Mouse (Mus musculus) heart, postnatal 4 days (tissue): ENCODE data around the gene Cnnm3. TPM values are rescaled to one million over a fixed set of nuclear protein-coding genes. Genes with fewer than 3 reads are reported as not detected.
A peak's percentile ranks its signal among the peaks of the same experiment; 100 is the strongest.

ENCODE experiments used
- DNase-seq: peaks from one replicate; pipeline ENCODE4 v3.0.0; 2021
- total RNA-seq, 2 experiments: library from RNA; stranded (reverse); gene quantifications; 2 replicates each; pipeline ENCODE4 v1.2.3; 2021

Cnnm3 gene
- total RNA-seq, 2 experiments from 2014 or later, result 14.9 to 15.7 TPM

DNA sequence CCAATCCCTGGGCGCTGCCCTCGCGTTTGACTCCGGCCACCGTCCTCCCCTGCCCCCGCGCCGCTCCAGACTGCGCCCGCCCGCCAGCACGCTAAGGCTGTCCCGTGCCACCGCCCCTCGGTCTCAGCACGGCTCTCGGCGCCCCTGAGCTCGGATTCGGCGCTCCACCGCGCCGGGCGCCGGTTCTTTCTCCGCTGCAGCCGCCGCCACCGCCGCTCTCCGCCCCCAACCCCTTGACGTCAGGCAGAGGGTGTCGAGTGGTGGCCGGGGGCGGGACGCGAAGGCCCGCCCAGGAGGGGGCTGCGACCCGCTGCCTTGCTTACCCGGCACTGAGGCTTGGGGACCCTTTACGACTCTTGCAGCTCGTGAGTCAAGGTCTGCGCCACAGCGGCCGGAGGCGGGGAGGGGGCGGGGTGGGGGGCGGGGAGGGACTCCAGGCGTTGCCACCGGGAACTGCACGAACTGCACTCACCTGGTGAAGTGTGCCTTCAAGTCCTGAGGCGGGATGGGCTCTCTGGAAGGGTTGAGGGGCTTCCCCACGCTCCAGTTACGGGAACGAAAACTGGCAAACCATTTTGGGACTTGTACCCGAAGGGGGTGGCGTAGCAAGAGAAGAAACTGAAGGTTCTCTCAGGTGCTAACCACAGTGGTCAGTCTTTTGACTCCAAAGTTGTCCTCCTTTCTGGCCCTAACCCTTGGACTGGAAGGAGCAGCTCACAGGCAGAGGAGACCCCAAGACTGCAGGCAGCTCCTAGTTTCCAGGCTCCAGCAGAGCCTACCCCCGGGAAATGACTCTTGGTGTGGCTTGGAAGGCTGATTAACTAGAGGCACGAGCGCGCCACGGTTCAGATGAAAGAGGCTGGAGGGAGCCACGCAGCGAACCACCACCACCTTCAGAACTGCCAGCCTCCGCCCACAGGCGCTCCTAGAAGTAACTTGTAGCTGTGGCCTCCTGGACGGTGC, 46.6 kb downstream of the Cnnm3 start, which contains the start of gene Sema4c:
Gene Sema4c (minus strand): TSS at position 319 of the 963 bp plus-strand sequence.
- DNase-seq, result peak; percentile 81

DNA sequence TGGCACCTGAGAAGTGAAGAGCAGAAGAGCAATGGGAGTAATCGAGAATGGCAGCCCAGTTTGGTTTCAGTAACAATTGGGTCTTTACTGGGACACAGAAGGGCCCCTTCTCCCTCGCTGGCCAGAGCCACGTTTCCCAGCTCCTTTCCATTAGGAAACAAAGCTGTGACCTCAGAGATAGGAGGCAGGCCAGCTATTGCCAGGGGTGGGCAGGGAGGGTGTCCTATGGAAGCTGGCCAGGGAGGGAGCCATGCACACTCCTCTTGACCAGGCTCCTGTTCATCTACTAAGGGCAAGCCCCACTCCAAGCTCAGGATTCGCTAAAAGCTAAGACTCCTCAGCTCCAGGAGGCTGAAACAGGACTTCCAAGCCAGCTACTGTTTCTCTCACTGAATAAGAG, 47.6 kb downstream of the Cnnm3 start:
- DNase-seq, result peak; percentile 61

- DNase-seq, result no peak
Measured at GRCm38 (mm10) chr1:36559888-36560287, 48.2 kb downstream of the Cnnm3 start.

DNA sequence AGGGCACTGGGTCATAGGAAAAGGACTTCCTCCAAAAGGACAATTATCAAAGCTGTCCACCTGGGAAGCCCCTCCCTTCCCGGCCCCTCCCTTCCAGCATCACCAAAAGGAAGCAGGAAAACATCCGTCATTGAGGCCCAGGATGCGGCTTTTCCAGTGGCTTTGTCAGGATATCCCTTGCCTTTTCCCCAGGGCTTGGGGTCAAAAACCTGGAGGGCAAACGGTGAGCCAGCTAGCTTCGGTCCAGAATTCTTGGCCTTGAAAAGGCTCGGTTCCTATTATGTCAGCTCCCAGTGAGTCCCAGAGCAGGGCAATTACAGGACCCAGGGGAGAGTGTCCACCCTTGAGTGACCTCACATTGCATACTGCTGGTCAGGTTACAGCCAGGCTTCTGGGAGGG, 49.2 kb downstream of the Cnnm3 start:
- DNase-seq, result no peak

GRCm38 (mm10) chr1:36562388-36562787, 50.7 kb downstream of the Cnnm3 start:
- no peak for DNase-seq

GRCm38 (mm10) chr1:36563197-36563596, 51.5 kb downstream of the Cnnm3 start:
- no peak for DNase-seq

GRCm38 (mm10) chr1:36563632-36564031, 52.0 kb downstream of the Cnnm3 start:
- no peak for DNase-seq

- peak; percentile 42 for DNase-seq
Measured at GRCm38 (mm10) chr1:36564101-36564500, 52.4 kb downstream of the Cnnm3 start.

DNA sequence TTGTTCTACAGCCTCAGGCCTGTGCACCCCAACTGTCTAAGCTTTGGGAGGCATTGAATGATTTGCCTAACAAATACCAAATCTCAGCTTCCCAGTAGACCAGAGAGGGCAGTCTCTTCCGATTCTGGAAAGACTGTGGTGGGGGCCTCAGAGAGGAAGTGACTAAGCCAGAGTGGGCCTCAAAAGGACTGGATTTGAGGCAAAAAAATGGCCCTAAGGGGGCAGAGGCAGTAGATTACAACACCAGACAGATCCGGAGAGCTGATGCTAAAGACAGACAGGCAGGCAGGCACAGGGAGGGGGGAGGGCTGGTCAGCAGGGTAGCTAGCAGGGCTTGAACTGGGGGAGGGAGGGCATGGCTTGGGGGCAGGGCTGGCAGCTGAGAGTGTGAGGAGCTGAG, 54.8 kb downstream of the Cnnm3 start:
- no peak for DNase-seq

GRCm38 (mm10) chr1:36567818-36568603, 56.3 kb downstream of the Cnnm3 start:
- no peak for DNase-seq

DNA sequence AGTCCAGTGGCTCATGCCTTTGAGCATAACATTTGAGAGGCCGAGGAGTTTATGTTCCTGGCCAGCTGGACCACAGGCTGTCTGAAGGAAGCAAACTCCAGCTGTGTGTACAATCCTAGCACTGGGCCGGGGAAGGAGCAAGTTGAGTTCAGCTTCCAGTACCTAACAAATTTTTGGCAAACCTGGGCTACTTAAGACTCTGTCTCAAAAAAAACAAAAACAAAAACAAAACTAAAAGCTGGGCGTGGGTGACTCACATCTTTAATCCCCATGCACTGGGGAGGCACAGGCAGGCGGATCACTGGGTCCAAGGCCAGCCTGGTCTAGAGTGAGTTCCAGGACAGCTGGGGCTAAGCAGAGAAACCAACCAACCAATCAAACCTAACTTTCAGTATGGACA, 57.1 kb downstream of the Cnnm3 start:
- DNase-seq, result no peak

- no peak for DNase-seq
Measured at GRCm38 (mm10) chr1:36569694-36570276, 58.1 kb downstream of the Cnnm3 start.

DNA sequence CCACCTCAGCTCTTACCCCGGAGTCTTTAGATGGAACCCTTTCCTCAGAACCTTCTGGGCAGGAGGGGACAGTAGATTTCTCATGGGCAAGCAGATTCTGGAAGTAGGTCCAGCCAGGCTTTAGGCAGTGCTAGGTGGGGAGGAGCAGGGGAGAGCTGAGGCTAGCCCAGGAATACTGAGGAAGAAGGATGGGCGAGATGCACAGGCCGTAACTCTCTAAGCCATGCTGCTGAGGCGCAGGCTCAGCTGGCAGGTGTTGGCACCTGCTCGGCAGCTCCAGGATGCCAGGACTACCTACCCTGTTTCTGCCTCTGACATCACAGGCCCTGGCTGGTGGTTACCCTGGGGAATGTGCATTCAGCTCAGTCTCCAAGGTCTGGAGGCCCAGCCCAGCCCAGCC, 58.7 kb downstream of the Cnnm3 start:
- no peak for DNase-seq

DNA sequence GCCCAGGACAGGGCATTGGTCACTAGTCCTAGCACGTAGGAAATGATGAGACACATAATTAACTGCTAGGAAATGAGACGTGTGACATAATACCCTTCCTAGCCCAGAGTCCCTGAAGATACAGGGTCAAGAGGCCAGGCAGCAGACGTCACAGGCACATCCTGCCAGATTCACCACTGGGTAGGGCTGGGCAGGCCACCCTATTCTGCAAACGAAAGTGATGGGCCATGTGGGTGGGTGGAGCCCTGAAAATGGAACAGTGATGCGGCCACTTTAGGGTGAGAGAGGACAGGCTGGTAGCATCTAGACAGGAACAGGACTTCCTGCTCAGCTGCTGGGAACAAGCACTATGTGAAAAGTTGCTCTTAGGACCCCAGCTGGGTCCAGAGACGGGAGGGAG, 60.0 kb downstream of the Cnnm3 start:
- DNase-seq, result peak; percentile 47

DNA sequence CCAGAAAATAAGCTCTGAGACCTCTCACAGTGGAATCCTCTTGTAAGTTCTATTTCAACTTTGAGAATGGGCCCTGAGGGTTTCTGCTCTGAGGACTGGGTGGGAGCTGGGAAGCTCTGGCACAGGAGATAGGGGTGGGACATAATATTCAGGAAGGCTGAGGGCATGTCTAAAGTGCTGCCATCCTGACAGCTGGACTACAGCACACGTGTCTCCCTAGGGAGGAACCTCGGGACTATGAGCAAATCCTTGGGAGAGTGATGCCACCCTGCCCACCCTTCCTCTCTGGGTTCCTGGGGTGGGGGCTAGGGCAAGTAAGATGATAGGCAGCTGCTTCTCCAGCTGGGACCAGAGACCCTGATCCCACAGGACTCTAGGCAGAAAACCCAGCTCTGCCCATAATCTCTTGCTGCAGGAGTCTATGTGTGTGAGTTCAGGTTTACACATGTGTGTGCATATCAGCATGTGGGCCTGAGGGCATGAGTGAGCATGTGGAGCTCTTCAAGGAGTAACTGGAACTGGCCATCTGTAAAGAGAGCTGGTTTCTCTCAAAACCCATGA, 60.6 kb downstream of the Cnnm3 start:
- no peak for DNase-seq

- DNase-seq, result no peak
Measured at GRCm38 (mm10) chr1:36572709-36573108, 61.0 kb downstream of the Cnnm3 start.

GRCm38 (mm10) chr1:36573524-36573923, 61.9 kb downstream of the Cnnm3 start:
- DNase-seq, result no peak

- no peak for DNase-seq
Measured at GRCm38 (mm10) chr1:36574196-36574955, 62.7 kb downstream of the Cnnm3 start.

DNA sequence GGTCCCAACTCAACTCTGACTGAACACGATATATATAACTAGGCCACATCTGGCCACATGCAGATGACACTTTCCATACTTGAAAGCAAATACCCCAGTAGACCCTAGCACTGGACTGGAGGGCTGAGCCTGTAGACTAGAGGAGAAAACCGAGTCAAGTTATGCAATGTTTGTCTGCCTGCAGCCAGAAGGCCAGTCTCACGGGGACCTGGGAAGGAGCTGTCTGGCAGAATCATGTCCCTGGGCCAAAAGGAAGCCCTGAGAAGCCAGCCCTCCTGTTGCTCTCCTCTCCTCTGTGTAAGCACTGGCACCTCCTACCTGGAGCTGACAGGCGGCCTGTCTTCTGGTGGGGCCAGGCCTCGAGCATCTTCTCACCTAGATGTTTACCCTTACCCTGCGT, 63.7 kb downstream of the Cnnm3 start:
- DNase-seq, result no peak

- no peak for DNase-seq
Measured at GRCm38 (mm10) chr1:36576991-36577675, 65.5 kb downstream of the Cnnm3 start.
